Mouse (Mus musculus) liver, embryonic 14.5 days (tissue): Measurements from ENCODE around the gene Kcnj14.
A peak's percentile ranks its signal among the peaks of the same experiment; 100 is the strongest.

Experiments
- CTCF ChIP-seq: IDR thresholded peaks from 2 replicates; pipeline ENCODE4 v1.5.1; 2016; ENCODE audit warnings: antibody characterized with exemption, low read depth, control low read depth
- EP300 ChIP-seq: IDR thresholded peaks from 2 replicates; pipeline ENCODE4 v1.6.1; 2016; ENCODE audit warnings: antibody characterized with exemption, low read depth

- TF ChIP-seq CTCF (peak; percentile 100), EP300 (no peak)
Observed at GRCm38 (mm10) chr7:45801348-45801747, 23.2 kb downstream of the Kcnj14 start.
